Mouse (Mus musculus) megakaryocyte-erythroid progenitor cell, adult 5-6 weeks (primary cell): Measurements from ENCODE around the gene Me1. TPM values are rescaled to one million over a fixed set of nuclear protein-coding genes. Genes with fewer than 3 reads are reported as not detected.

Experiments used
- ATAC-seq: replicated peaks from 2 replicates; pipeline ENCODE4 v1.8.0; 2016; ENCODE audit warnings: mild to moderate bottlenecking, inconsistent platforms; ENCODE audit not compliant: severe bottlenecking, poor library complexity, low FRiP score, low TSS enrichment
- total RNA-seq, 2 experiments: library from RNA; stranded (forward) in 1 of 2; stranded (reverse) in 1 of 2; fragments of 200-1000, 215-1000 nt in 1 of 2; fragments of >200 nt in 1 of 2; fragmentation: Nextera tagmentation in 1 of 2; gene quantifications; 2 replicates each; pipeline ENCODE4 v1.2.3; 2014 to 2017

Me1 gene
- total RNA-seq, 2 experiments from 2014 or later, result 0.17 TPM; not detected in 1

DNA sequence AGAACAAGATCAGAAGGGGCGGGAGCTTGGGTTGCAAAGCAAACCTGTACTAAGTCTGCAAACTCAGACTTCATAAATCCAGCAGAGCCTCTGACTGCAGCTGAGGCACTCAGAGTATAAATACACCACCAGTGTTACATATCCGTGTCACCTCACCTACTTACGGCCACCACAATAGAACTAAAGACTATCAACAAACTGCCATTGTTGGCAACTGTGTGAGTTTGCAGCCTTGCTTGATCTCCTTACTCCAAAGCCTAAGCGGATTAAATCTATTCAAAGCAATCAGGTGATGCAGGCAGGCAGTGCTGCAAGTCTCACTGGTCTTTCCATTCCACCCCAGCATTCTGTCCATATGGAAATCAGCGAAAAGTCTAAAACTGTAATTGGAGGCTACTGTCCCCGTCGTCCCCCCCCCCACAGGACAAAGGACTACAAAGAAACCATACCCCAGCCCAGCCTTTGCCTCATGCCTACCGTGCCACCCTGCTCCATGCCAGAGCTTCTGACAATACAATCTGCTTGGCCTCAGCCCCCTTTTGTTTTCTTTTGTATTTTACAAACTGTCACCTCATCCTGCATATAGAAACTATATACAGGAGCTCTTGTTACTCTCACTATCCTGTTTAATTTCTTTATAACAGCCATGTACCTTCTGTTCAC, 27.0 kb downstream of the Me1 start:
- no peak for ATAC-seq

- ATAC-seq, result no peak
Observed at GRCm38 (mm10) chr9:86667138-86667750, 28.5 kb downstream of the Me1 start.

GRCm38 (mm10) chr9:86661679-86662078, 34.1 kb downstream of the Me1 start:
- ATAC-seq, result 0 out of 2 replicates have a peak, but pooled peaks have one; percentile 55

DNA sequence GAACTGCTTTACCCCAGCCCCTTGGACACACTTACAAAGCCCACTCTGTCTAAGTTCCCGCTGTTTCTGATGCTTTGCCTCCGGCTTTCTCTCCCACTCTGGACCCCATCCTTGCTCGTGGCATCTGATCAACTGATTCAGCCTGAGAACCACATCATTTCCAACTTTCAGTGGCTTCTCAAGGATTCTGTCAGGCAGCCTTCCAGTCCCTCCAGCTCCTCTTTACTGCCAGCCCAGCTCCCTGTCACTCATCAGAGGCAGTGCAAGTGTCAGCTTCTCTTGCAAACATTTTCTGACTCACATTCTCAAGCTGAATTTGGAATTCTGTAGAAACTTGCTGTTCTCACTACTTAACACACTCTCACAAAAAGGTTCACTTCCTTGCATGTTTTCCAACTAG, 34.5 kb downstream of the Me1 start:
- ATAC-seq, result no peak

- ATAC-seq, result no peak
Observed at GRCm38 (mm10) chr9:86660327-86660726, 35.4 kb downstream of the Me1 start.

DNA sequence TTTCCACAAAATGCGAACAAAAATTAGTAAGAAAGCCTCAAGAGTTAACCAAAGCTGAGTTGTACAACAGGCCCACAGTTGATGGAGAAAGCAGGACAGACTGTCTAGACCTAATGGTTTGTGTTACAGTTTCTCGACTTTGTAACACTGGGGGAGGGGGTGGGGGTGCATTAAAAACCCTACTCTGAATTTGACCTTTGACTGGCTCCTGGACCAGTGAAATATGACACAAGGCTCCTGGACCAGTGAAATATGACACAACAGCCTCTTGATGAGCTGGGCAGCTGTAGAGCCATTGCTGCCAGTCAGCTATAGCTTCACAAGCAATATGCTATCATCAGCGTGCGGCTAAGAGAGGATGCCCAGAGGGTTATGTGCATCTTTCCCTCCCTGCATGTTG, 37.4 kb downstream of the Me1 start:
- ATAC-seq, result no peak

- ATAC-seq, result no peak
Observed at GRCm38 (mm10) chr9:86652194-86652593, 43.6 kb downstream of the Me1 start.

GRCm38 (mm10) chr9:86651254-86651653, 44.5 kb downstream of the Me1 start:
- ATAC-seq, result no peak

DNA sequence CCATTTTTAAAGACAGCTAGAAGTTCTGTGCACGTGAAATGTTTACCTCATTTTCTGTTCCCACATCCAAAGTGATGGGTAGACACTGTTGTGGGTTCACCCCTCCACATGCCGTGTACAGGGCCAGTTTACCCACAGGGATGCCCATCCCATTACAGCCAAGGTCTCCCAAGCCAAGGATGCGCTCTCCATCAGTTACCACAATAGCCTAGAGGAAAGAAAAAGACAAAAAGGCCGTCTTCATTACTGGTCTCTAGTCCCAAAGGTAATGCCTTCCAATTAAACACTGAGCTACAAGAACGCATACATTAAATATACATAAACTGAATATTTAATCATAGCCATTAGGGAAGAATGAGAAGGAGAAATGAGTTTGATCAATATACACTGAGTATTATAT, 44.9 kb downstream of the Me1 start:
- ATAC-seq, result no peak

DNA sequence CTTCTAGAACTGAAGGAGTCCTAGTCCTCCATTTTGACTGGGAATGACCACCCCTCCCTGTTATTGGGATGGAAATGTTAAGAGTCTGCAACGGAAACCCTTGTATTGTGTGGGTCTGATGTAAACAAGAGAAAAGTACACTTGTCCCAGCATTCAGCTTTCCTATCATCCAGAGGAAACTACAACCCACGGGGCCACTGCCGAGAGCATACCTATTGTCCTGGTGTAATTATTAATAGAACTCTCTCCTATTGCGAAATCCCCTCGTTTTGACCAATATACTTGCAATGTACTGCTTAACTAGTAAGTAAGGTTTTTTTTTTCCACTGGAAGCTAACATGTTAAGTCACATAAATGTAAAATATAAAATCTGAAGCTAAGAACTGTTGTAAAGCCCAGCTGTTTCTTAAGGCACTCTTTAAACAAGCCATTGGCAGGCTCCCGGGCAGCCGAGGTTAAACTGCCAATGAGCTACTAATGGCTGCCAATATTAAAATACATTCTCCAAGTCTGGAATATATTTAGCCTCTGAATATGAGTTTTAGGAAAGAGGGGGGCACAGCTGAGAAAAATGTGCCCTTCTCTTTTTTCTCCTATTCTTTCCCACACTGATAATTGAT, 47.7 kb downstream of the Me1 start:
- ATAC-seq, result no peak

- no peak for ATAC-seq
Observed at GRCm38 (mm10) chr9:86646807-86647206, 48.9 kb downstream of the Me1 start.

GRCm38 (mm10) chr9:86643497-86643896, 52.3 kb downstream of the Me1 start:
- ATAC-seq, result no peak

DNA sequence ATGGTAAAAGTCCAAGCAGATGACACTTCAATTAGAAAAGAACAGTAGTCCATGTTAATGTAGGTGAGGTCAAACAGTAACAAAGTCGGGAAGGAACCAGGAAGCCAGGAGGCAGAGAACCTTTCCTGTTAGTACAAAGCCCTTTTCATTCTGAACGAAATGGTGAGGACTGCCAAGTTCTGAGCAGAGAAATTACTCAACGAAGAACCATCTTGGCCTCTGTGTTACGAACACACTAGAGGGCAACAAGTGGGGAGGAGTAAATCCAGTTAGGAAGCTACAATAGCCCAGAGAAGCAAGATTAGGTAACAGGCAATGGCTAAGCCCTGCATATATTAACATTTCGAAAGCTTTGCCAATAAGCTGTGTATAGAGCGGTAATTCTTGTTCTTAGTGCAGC, 57.0 kb downstream of the Me1 start:
- ATAC-seq, result no peak

GRCm38 (mm10) chr9:86631153-86631552, 64.6 kb downstream of the Me1 start:
- no peak for ATAC-seq

GRCm38 (mm10) chr9:86630352-86630931, 65.3 kb downstream of the Me1 start:
- ATAC-seq, result no peak

DNA sequence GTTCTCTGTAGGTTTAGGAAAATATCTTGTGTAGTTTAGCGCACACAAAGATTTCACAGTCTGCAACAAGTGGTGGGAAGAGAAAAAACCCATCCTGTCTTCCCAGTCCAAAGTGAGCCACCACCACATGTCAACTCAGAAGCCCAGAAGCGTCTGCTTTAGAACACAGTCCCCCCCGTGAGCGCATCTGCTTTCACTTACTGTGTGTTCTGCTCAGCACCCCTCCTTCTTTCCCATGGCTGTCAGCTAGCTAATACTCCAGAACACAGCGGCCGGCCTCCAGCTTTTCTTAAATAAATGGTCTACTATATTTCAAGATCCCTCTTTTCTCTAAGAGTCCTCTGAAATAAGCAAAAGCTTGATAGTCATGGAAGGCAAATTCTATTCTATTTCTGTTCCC, 66.4 kb downstream of the Me1 start:
- no peak for ATAC-seq

DNA sequence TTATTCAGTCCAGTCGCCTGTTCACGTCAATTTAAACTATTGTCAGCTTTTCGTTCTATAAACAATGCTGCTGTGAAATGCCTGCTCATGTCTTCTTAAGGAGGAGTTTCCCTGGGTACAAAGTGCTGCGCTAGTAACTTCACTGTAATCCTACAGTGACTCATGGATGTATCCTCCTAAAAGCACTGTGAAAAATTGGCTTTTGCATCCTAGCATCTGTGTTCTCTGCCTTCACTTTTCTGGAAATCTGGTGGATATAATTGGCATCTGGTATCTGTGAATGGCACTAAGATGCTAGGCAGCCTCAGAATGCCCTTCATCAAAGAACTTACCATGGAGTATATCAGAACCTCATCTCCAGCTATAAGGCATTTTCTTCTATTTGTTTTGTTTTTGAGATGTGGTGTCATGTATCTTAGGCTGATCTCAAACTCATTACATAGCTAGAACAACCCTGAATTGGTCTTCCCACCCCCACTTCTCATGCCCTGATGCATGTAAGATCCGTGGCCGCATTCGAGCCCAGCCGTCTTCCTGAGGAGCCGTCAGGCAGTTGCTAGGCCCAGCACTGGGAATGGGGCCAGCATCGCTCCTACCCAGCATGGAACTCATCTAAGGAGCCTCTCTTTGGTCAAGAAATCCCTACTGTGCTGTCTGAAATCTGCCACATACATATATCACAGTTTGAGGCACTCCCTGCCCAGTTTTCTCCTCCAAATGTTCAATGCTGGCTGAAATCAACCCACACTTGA, 67.8 kb downstream of the Me1 start:
- ATAC-seq, result no peak

DNA sequence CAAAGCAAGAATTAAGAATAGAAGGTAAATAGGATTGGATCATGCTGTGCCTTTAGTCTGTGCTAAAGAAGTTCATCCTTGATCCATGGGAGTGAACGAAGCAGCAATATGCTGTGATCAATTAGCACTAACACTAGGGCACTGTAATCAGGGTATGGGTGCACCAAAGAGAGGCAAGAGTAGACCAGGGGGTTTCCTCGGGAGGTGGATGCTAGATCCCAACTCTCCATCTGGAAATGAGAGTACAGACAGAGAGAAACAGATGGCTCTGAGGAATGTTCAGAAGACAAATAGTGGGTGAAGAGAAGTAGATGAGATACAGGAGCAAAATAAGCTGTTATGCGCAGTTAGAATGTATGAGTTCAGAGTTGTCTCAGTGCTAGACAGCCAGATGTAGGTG, 68.8 kb downstream of the Me1 start:
- ATAC-seq, result no peak

- ATAC-seq, result no peak
Observed at GRCm38 (mm10) chr9:86624781-86625180, 71.0 kb downstream of the Me1 start.

DNA sequence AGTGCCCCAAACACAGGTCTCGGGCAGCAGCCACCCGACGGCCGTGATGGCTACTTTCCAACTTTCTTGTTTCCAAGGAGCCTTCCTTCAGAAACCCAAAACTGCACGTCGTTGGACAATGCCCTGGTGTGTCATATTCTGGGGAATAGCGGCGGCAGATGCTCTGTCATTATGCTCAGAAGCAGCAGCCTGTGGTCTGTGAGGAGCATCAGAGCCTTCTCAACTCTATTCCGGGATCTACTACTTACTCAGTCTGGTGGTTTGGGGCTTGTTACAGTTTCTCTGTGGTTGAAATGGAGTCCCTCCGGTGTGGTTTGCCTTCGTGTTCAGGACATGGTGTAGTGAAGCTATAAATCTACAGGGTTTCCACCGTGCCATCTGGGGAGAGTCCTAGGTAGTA, 71.7 kb downstream of the Me1 start:
- ATAC-seq, result no peak
